Mouse (Mus musculus): Measurements from ENCODE around the gene Nkx2-5. TPM values are rescaled to one million over a fixed set of nuclear protein-coding genes. Genes with fewer than 3 reads are reported as not detected.

Gene Nkx2-5
- polyA plus RNA-seq, 1 experiment from 2014 or later: not detected

DNA sequence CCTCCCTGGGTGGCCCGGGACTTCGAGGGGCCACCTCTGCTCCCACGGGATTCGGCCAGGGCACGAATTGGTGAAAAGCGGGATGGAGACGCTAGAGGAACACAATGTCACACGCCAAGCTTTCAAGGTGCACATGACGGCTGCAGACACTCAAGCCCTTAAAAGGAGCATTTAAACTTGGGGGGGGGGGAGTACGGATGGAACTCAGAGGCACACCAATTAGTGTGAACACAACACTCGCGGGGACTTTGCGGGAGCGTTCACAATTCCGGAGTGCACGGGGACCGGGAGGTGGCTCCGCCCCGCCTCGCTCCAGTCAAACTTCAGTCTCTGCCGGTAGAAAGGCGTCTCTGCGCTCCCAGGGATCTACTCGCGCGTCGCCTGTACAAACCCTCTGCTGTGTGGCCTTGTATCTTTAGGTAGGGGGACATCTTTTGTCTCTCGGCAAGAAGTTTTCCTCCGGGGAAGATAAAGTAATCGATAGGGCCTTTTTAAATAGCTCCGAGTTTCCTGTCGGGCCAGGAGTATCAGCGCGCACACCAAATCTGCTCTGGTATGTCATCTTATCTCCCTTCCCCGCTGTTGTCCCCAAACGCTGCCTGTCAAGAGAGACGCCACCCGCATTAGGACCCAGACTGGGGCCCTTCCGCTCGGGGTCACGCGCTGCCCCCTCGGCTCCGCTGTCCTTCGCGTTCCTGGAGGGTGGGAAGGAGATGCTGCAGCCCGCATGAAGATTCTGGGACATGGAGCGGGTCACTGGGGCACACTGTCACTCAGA lies 5.7 kb upstream of the Nkx2-5 start:
- DNase-seq (ENCODE audit: low spot score): no peak

DNA sequence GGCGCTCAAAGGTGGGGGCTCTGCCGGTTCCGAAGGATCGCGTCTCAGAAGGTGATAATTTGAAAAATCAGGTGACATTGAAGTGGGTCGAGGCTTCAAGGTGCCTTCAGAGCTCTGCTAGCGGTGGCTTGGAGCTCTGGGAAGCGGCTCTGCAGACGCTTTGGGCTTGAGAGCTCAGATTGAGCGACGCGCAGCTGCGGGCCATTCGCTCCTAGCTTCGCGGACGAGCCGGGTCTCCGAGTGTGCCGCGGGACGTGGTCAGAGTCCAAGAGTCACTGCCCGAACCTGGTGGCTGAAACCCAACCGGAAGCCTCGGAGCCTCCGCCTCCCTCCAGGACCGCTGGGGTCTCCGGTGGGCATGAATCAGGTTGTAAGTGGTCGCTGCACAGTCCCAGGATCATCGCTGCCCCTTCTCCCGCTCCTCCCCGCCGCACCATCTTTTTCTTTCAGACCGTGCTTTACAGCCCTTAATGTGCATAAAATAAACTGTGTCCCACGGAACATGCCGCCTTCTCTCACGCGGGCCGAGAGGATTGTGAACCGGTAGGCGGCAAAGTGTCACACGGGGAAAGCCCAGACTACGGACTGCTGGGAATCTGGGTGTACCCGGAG lies 5.0 kb upstream of the Nkx2-5 start:
- DNase-seq (ENCODE audit: low spot score): no peak

DNA sequence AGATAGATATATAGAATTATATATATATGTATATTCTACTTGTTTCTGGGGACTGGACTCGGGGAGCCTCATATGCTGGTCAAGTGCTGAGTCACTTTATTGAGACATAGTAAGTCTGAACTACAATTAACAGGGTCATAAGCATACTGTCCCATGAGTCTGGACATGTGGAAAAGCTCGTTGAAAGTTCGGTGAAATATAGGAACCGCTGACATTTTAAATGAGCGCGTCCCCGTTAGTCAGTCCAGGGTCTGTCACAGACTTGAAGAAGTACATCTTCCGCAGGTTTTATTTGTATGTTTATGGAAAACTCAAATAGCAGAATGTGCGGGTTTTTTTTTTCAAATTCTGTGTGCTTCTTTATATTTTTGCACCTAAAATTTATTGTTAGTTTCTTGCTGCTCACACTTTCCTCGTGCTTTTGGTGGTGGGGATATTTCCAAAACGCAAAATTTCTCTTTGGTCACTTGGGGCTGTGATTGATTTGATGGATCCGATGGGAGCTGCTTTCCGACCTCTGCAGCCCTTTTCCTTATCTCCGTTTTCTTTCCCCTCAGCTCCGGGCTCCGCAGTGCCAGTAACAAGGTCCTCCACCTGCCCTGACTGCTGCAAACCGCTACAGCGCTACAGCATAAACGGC lies 4.4 kb upstream of the Nkx2-5 start:
- no peak for DNase-seq (ENCODE audit: low spot score)

DNA sequence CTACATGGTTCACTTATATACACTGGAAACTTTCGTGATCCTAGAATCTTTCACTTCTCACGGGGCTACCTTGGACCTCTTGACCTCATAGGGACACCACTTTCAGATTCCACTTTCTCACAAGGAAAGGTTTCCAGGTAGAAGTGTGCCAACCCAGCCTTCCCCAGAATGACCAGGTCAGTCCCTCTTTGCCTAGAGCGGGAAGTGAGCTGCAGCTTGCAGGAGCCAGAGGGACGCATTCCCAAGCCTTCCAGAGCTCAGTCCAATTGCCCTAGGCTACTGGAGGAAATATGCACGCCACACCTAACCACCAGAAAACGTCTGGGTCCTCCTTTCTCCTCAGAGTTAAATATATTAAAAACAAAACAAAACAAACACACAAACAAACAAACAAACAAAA lies 3.4 kb upstream of the Nkx2-5 start:
- no peak for DNase-seq (ENCODE audit: low spot score)

DNA sequence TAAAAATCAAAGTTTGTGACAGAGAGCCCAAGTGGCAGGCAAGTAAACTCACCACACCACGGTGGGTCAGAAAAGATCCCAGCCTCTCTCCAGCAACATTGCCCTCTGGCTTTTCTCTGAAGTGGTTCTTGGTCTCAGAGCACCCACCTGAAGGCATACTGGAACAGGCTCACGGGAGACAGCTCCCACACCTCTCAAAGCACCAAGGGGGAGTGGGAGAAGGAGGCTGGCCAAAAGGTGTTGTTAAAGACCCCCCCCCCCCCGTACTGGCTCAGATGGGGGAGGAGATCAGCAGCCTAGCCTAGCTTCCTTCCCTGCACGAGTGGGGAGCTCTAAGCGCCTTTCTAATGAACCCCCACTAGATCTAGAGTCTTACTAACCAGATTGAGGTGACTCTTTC lies 3.0 kb upstream of the Nkx2-5 start:
- DNase-seq (ENCODE audit: low spot score): no peak

DNA sequence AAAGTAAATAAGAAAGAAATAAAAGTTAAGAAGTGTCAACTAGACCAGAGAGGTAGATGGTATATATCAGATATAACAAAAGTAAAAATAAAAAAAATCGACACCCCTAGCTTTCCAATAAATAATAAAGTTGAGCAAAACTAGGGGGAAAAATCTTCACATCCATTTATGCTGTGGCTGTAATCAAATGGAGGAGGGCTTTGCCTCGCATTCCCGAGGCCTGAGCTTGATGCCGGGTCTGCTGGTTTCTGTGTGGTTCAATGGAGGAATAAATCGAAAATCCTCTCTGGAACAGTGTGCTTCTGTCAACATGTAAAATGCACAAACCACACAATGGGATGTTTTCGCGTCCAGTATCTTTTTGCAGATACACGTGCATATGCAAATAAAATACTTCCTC lies 1.6 kb upstream of the Nkx2-5 start:
- no peak for DNase-seq (ENCODE audit: low spot score)

DNA sequence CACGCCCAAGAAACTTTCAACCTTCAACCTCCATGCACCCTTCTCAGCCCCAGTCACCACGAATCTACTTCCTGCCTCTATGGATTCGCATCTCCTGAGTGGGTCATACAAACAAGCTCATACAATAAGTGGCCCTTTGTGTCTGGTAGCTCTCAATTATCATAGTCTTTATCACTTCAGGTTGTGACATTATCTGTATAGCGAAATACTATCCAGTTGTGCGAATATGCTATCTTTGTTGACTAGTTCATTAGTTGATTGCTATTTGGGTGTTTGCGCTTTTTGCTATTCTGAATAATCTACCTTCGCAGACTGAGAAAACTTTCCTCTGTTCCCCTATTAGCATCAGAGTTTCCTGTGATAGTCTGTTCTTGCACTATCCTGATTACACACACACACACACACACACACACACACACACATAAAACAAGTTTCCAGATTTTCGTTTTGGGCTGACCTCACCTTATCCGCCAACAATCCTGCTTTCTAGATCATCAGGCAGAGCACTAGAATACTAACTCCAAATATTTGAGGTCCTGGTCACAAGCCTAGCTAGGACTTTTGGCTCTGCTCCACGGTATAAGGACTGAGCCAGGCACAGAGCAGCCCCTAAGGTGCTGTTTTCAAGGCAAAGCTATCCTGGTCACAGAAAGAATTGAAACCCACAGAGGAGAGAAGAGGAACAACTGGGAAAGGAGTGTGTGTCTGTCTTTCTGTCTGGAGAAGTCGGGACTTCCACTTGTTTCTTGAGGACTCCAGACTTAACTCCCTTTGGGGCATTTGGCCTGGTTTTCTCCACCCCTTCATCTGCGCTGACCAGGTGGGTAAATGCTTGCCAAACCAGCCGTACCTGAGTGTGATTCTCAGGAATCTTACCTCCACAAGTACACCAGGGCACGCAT lies 591 bp upstream of the Nkx2-5 start:
- no peak for DNase-seq (ENCODE audit: low spot score)

DNA sequence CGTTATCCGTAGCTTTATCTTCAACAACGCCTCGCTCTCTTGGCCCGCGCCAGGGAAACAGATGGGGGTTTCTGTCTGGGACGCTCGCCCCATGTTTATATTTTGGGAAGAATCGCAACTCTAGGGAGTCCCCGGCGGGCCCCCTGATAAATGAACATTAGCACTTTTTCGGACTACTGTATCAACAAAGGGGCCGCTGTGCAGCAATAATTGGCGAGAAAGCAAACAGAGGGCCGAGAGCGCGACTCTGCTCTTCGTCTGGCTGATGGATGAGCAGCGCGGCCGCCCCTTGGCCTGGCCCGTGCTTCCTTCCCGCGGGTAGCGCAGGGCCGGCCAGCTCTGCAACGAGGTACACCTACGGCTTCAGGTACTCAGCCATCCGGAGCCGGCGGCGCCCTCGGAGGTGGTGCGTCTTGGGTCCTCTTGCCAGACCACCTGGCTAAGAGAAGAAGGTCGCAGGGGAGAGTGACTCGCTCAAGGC lies 398 bp downstream of the Nkx2-5 start:
- no peak for DNase-seq (ENCODE audit: low spot score)

DNA sequence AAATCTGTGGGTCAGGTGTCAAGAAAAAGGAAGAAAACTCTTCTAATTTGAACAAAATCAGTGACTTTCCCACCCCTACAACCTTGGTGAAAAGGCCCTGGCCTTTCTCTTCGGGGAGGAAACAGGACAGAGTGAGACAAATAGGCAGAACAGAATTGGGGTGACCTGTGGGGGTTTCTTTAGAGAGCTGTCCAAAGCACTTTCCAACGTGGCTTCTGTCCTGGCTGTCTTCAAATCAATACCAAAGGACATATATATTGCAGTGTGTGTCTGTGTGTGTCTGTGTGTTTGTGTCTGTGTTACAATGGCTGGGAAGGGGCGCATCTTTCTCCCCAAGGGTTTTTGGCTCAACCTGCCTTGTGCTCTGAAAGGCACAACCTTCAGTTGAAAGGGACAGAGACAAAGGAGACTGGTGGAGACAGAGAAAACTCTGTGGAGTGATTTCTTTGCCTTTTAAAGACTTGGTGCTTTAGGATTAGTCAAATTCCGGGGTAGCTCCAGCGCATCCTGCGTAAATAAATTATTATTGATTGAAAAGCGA lies 1.0 kb downstream of the Nkx2-5 start:
- DNase-seq (ENCODE audit: low spot score): no peak

DNA sequence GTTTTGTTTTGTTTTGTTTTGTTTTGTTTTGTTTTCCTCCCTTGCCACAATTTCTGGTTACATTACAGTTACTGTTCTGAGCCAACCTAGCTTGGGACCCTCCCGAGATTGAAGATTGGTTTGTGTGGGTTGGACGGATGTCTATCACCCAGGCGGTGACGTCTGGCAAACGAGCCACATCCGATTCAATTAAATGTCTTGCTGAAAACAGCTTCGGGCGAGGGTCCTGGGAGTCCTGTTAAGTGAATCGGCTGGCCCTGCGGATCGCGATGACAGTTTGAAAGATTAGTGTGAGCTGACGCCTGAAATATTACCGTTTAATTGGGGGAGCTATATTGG lies 1.6 kb downstream of the Nkx2-5 start:
- no peak for DNase-seq (ENCODE audit: low spot score)

DNA sequence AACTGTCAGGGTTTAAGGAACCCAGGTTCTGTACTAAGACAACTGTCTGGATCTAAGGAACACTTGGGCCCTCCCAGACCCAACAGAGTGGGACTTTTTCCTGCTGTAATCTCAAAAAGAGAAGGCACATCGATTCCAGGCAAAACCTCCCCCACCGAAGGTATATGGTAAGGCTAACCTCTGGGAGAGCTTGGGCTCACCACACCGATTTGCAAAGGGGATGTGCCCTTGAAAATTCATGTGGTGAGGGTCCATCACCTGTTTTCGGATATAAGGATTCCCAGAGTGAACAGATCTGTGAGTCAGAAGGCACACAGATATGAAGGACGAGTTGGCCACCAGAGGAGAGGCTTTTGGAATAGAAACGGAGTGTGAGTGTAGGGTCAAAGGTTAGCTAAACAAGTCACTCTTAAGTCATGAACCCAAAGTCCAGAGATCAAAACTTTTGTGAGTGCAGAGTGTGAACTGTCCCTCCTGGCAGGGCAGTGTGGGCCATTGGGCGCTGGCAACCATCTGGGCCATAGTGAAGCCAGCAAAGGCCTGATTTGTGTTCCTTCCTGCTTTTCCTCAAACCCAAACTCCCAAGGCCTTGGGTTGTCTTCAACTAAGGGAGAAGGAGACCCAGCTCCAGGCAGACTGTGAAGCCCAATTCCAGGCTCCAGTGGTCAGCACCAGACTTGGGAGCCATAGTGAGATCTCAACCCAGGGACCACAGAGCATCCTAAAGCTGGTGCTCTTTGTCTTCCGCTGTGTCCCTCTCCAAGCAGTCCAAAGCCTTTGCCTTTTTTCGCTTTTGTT lies 2.2 kb downstream of the Nkx2-5 start:
- DNase-seq (ENCODE audit: low spot score): no peak

DNA sequence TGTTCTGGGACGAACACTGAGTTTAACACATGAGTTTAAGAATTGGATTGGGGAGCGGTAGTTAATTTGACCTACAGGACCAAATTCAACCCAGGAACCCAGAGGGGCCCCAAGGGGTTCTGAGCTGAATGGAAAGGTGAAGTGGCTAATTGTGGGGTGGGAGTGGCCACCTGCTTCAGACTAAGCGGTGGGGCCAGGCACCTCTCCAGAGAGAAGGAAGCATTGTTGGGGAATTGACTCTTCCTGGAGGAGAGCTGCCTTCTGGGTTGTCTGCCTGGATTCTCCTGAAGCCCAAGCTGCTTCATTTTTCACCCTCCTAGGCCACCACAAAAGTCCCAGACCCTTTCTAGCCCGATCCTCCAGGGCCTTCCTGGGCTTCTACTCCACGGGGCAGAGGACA lies 2.8 kb downstream of the Nkx2-5 start:
- no peak for DNase-seq (ENCODE audit: low spot score)

DNA sequence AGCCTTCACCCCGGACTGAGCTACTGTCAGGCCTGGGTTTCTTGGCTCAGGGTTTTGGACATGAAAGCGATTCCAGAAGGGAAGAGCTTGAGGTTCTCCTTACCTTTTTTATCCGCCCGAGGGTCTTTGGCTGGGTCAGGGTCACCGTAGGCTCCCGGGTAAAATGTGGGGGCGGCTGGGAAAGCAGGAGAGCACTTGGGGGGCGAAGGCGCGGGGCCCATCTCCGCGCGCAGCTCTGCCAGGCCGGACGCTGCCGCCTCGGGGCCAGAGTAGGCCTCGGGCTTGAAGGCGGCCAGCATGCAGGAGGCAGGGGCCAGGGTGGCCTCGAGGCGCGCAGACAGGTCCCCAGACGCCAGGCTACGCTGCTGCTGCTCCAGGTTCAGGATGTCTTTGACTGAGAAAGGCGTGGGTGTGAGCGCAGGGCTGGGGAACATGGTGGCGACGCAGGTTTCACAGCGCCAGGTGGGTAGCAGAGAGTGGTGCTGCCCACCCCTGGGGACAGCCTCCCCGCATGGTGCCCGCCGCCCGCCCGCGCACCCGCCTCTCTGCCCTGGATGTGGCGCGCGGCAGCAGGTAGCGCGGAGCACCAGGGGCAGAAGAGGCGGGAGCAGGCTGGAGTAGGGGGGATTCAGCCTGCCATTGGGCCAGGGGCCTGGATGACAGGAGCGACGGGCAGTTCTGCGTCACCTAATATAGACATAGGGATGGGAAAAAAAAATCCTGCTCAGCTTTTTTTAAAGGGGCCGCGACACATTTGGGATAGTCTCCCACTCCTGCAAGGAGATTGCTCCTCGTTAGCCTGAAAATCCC lies 3.7 kb downstream of the Nkx2-5 start:
- no peak for DNase-seq (ENCODE audit: low spot score)

DNA sequence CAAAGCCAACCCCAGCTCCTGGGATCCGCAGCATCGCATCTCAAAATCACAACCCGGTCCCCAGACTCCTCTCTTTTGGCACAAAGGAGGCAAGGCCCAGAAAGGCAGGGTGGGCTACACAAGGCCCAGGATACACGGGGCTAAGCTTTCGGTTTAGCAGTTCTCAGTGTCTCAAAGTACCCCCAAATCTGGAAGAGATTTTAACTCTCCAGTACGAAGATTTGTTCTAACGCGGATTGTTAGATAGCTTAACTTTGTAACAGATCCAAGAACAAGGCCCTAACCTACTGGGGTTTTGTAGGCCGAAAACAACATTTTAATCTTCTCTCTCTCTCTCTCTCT lies 4.4 kb downstream of the Nkx2-5 start:
- no peak for DNase-seq (ENCODE audit: low spot score)

DNA sequence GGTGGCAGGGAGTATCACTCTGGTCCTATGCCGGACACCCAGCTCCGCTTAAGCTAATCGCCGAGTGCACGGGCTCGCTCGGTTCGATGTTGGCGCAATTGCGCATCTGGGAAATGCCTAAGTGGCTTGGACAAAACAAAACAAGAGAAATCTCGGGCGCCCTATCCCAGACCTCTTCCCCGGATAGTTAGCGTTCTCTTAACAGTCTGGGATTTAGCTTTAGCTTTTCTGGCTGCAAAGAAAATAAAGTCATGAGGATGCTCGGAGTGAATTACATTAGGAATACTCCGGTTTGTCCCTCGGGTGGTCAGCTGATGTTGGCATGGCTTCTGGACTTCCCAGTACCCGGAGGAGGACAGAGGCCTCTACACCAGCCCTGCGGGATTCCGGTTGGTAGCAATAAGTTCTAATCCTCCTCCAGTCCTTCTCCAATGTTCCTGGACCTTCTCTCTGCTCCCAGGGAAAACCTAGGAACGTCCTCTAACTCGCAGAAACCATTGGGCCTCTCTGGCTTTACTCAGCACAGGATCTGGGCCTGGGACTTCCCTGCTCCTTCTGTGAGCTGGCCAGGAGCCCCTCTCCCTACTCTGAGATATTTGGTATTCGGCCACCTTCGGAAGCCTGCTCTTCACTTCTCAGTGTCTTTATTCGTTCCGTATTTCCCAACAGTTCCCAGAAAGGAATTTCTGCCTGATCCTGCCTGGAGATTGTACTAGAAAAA lies 4.9 kb downstream of the Nkx2-5 start:
- DNase-seq (ENCODE audit: low spot score): no peak

DNA sequence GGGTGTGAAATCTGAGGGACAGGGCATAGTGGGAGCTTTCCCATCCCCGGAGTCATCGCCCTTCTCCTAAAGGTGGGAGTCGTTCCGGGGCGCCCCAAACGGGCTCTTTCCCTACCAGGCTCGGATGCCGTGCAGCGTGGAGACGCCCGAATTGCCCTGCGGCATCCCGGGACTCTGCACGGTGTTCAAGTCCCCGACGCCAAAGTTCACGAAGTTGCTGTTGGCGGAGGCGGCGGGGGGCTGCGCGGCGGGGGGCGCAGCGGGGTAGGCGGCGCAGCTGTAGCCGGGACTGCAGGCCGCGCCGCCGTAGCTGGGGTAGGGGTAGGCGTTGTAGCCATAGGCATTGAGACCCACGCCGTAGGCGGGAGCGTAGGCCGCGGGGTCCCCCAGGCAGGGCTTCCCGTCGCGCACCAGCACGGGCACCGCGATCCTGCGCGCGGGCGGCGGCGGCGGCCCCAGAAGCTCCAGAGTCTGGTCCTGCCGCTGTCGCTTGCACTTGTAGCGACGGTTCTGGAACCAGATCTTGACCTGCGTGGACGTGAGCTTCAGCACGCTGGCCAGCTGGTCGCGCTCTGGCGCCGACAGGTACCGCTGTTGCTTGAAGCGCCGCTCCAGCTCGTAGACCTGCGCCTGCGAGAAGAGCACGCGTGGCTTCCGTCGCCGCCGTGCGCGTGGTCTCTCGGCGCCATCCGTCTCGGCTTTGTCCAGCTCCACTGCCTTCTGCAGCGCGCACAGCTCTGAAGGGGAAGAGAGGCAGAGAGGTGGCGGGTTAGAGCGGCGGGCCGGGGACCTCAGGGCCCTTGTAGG lies 5.7 kb downstream of the Nkx2-5 start:
- DNase-seq (ENCODE audit: low spot score): no peak

DNA sequence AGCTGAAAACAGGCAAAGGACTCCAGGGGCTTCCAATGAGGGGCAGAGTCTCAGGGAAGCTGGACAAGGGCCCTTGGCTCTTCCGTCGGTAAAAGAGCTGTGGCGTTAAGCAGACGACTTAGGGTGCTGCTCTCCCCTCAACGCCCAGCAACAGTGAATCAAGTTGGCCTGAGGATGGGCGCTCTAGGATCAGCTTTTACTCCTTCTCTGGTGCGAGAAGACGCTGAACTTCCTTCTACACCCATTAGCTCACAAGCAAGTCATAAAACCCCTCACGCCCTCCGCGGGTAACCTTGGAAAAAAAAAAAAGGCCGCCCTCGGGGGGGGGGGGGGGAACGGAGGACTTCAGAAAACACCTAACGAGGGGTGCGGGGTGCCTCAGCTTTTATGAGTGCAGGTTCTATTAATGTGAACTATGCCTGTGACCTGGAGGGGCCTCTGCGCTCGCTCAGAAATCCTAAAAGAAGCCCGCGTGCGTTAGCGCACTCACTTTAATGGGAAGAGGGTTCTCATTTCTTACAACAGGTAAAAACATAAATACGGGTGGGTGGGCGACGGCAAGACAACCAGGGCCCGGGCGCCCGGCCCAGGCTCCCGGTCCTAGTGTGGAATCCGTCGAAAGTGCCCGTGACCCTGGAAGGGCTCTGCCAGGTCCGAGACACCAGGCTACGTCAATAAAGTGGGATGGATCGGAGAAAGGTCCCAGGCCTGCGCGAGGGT lies 6.5 kb downstream of the Nkx2-5 start:
- no peak for DNase-seq (ENCODE audit: low spot score)

DNA sequence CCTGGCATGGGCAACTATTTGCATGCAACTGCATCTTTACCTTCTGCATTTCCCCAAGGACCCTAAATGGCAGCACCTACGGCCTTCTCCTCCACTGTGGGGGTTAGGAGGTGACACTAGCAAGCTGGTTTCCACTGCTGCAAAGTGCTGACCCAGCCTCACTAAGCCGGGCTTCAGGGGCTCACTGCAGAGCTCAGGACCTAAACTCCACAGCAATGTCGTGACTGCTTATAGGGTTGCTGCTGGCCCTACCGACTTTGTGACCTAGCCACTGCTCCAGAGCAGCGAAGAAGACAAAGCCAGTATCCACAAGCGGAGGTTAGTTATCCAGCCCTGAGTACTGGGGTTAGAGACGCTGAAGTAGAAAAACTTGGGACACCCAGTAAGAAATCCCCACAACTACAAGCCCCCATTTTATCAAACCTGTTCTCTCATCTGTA lies 7.2 kb downstream of the Nkx2-5 start:
- no peak for DNase-seq (ENCODE audit: low spot score)

All from thymus, postnatal 0 days (tissue).